Mouse (Mus musculus) embryonic facial prominence, embryonic 15.5 days (tissue): ENCODE measurements around the gene Cenph. TPM values are rescaled to one million over a fixed set of nuclear protein-coding genes. Genes with fewer than 3 reads are reported as not detected.
A peak's percentile ranks its signal among the peaks of the same experiment; 100 is the strongest.
"Not testable (repeated sequence)": the region's sequence is repeated elsewhere in the genome, so short reads cannot be mapped to it uniquely, and the experiment has no call there.

Source experiments
- ATAC-seq: fragments of 200-750 bp; cut with Nextera tagmentation; 2 replicates; pipeline ENCODE4 v1.8.0; 2017; ENCODE audit warnings: low read depth, moderate TSS enrichment; ENCODE audit not compliant: insufficient number of reproducible peaks, low FRiP score, low TSS enrichment
- H3K27ac ChIP-seq: fragments of 300-500 bp; sonication (generic); replicated peaks from 2 replicates; pipeline ENCODE4 v1.5.1; 2015; ENCODE audit warnings: mild to moderate bottlenecking, inconsistent platforms
- H3K27me3 ChIP-seq: fragments of 300-500 bp; sonication (generic); 2 replicates; pipeline ENCODE4 v1.6.1; 2015; ENCODE audit warnings: inconsistent platforms
- H3K36me3 ChIP-seq: fragments of 300-500 bp; sonication (generic); 2 replicates; pipeline ENCODE4 v1.6.1; 2015; ENCODE audit warnings: mild to moderate bottlenecking, inconsistent platforms
- H3K4me1 ChIP-seq: fragments of 300-500 bp; sonication (generic); 2 replicates; pipeline ENCODE4 v1.6.1; 2015; ENCODE audit warnings: inconsistent platforms
- H3K4me2 ChIP-seq: fragments of 300-500 bp; sonication (generic); replicated peaks from 2 replicates; pipeline ENCODE4 v1.6.1; 2015; ENCODE audit warnings: mild to moderate bottlenecking, inconsistent platforms
- H3K4me3 ChIP-seq: fragments of 300-500 bp; sonication (generic); replicated peaks from 2 replicates; pipeline ENCODE4 v1.5.1; 2015; ENCODE audit warnings: mild to moderate bottlenecking, inconsistent platforms
- H3K9ac ChIP-seq: fragments of 300-500 bp; sonication (generic); 2 replicates; pipeline ENCODE4 v1.6.1; 2015; ENCODE audit warnings: inconsistent platforms
- H3K9me3 ChIP-seq: fragments of 300-500 bp; sonication (generic); replicated peaks from 2 replicates; pipeline ENCODE4 v1.6.1; 2016; ENCODE audit warnings: inconsistent platforms
- WGBS: fragments of 180-500 bp; shearing (Covaris S2); methylation state at CpG from one replicate; pipeline ENCODE4 v1.1.7; 2015; 5-methylcytosine and 5-hydroxymethylcytosine counted together
- polyA plus RNA-seq: library from polyadenylated mRNA; unstranded; fragments of >200 nt; fragmentation: Nextera tagmentation; extraction: Ambion mirVana; gene quantifications from 2 replicates; pipeline ENCODE4 v1.2.1, GENCODE M21; 2015

Cenph gene
- 26.1 and 29.6 TPM in 2 replicates for polyA plus RNA-seq

DNA sequence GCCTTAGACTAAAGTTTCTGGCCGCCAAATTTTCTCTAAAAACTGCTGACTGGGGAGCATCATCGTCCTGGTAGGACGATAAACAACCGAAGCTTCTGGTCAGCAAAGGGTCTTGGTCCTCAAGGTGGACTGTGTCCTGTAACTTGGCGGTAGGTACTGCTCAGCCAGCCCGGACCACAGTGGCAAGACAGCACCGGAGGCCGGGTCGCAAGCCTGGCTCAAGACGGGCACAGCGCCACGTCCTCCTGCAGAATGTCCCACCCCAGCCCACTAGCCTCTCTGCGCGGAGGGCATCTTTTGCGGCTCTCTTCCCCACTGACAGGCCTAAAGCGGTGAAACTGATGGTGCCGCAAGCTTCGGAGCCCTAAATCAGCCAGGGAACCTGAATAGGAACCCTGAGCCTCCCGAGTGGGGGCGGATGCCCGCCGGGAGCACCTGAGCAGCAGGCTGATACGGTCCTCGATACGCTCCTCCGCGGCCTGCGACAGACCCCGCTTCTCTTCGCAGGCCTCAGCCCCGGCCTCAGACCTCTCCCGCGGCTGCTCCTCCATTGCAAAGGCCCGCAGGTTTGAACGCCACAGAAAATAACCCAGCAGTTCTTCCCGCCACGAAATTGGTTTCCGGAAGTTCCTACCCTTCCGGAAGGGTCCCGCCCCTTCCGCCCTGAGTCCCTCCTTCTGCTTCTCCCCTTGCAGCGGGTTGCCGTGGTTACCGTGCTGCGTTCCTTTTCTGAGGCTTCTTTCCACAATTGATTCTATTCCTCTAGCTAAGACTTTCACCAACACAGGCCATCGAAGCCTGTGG is at the start of gene Cenph:
Cenph (minus strand) TSS at position 648 of the 804 bp plus-strand sequence.
- Histone ChIP-seq H3K27me3 (no peaks in the 10 kb centered on the region), H3K36me3 (peaks cover 15% of the 10 kb centered on the region; the same call in 1 of the 2 replicates), H3K4me1 (peaks cover 16% of the 10 kb centered on the region), H3K27ac (no peak within 1 kb of the TSS; the same call in 1 of the 2 replicates), H3K4me3 (peak within 1 kb of the TSS; percentile 88), H3K9me3 (no peaks in the 10 kb centered on the region), H3K4me2 (peak within 1 kb of the TSS; percentile 95), H3K9ac (peak within 1 kb of the TSS; percentile 57)
- under 1% methylated on average over 46 of the region's 46 CpGs for WGBS
- peak; percentile 87 for ATAC-seq

DNA sequence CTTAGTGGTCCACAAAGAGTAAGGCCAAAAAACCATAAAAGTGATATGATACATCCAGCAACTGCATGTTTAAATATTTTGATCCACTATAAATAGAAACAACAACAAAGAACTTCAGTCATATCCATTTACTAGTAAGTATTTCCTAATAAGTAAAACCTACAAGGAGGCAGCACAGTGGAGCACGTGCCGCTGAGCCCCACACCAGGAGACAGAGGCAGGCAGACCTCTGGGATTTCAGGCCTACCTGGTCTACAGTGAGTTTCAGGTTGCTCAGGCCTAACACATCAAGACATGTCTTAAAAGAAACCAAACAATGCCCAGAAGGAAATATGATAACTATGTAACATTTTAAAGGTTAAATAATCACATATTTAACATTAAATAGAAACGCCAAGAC is 49.2 kb upstream of the Cenph start:
- 88% methylated on average over 3 of the region's 3 CpGs for WGBS
- no peak overlapping the region for H3K9ac ChIP-seq
- peaks cover 61% of the 10 kb centered on the region for H3K36me3 ChIP-seq
- no peaks in the 10 kb centered on the region for H3K4me1 ChIP-seq
- no peak overlapping the region for H3K27ac ChIP-seq
- H3K4me2 ChIP-seq = no peak overlapping the region
- no peak for ATAC-seq
- no peak overlapping the region for H3K4me3 ChIP-seq
- H3K27me3 ChIP-seq = no peaks in the 10 kb centered on the region
- no peaks in the 10 kb centered on the region for H3K9me3 ChIP-seq

DNA sequence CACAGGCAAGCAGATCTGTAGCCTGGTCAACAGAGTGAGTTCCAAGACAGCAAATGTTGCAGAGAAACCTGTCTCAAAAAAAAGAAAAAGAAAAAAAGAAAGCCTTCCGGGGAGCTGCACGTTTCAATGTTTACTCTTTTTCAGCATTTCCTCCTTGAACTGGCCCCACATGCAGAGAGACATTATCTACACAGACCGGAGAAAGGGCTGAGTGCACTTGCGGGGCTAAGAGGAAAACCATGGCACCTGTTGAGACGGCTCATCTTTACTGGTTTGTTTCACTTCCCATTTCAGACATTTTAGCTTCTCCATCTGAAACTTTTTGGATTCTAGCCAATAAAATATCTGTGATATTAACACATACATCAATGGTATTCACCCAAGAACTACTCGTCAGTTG is 48.6 kb upstream of the Cenph start:
- Histone ChIP-seq H3K9ac (no peak overlapping the region), H3K4me1 (no peaks in the 10 kb centered on the region), H3K36me3 (peaks cover 67% of the 10 kb centered on the region), H3K27me3 (no peaks in the 10 kb centered on the region), H3K4me3 (no peak overlapping the region), H3K9me3 (no peaks in the 10 kb centered on the region), H3K27ac (no peak overlapping the region), H3K4me2 (no peak overlapping the region)
- no peak for ATAC-seq
- WGBS = 79% methylated on average over 6 of the region's 6 CpGs

DNA sequence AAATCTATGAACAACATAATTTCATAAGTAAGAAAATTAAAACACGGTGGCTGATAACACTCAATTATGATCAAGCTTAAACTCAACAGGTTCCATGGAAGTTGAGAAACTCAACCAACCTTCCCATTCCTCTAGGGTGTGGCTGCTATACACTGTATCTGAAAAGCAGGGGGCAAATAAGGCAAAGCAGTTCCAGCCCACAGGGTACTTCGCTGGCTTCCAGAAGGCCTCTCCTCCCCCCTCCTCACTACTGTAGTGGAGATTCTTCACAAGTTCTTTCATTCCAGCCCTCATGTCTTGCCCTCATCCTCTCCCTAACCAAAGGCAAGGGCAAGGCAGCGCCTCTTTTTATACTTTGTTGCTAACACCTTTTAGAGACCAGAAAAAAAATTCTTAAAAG is 48.2 kb upstream of the Cenph start:
- H3K36me3 ChIP-seq = peaks cover 69% of the 10 kb centered on the region
- H3K9ac ChIP-seq = no peak overlapping the region
- H3K27me3 ChIP-seq = no peaks in the 10 kb centered on the region
- H3K4me2 ChIP-seq = no peak overlapping the region
- no peaks in the 10 kb centered on the region for H3K9me3 ChIP-seq
- H3K27ac ChIP-seq = no peak overlapping the region
- no peak overlapping the region for H3K4me3 ChIP-seq
- 96% methylated on average over 3 of the region's 3 CpGs for WGBS
- no peak for ATAC-seq
- H3K4me1 ChIP-seq = no peaks in the 10 kb centered on the region

DNA sequence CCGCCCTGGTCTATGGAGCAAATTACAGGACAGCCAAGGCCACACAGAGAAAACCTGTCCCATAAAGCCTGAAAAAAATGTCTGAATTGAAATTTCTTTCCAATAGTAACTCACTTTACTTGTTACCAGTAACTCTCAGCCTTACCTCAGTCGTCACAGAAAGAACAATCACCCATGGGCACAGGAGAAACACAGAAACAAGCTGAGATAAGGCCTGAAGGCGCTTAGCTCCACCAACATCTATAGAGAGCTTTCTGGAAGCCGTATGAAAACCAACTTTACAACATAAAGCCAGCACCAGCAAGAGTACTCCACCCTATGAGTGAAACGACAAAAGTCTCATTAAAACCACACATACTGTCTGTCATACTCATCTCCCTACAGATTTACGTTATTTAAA is 38.8 kb upstream of the Cenph start:
- no peak for ATAC-seq

DNA sequence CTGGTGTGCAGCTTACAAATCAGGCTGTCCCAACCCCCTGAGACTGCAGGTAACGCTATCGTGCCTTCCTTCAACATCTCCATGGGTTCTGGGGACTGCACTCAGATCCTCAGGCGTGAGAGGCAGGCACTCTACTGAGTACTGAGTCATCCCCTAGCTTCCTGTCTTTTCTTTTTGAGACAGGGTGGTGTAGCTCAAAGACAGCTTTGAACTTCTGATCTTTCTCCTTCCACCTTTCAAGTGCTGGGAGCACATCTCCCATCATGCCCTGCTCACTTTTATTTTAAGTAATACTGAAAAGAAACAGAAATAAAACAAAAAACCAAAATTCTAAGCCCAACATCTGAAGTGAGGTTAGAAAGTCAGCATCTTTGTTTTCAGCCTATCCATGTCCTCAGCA is 30.1 kb upstream of the Cenph start:
- 92% methylated on average over 3 of the region's 3 CpGs for WGBS
- Histone ChIP-seq H3K4me1 (no peaks in the 10 kb centered on the region), H3K9ac (no peak overlapping the region), H3K27me3 (no peaks in the 10 kb centered on the region), H3K4me3 (no peak overlapping the region), H3K36me3 (peaks cover 70% of the 10 kb centered on the region), H3K9me3 (no peaks in the 10 kb centered on the region), H3K27ac (no peak overlapping the region), H3K4me2 (no peak overlapping the region)
- ATAC-seq = no peak

More for the DNA sequence above, 38.8 kb upstream of the Cenph start:
- Histone ChIP-seq H3K9ac (no peak overlapping the region), H3K27me3 (no peaks in the 10 kb centered on the region), H3K9me3 (no peaks in the 10 kb centered on the region), H3K36me3 (peaks cover 67% of the 10 kb centered on the region), H3K4me3 (no peak overlapping the region), H3K4me1 (no peaks in the 10 kb centered on the region), H3K27ac (no peak overlapping the region), H3K4me2 (no peak overlapping the region)
- WGBS = 89% methylated on average over 6 of the region's 6 CpGs

DNA sequence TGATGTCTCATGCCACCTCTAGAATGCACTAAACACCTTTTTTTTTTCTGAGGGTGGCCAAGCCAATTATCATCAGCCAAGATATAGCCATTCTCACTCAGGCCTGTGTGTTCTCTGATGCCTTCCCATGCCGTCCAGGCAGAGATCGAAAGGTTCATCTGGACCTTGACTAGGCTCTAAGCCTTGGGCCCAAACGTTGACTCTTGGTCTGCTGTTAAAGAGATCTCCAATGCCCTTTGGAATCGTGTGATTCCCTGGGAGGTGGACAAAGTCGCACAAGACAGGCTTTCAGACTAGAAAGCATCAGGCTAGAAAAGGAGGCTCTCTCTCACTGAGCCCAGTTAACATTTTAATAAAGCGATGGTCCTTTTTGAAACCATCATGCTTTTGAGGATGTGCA is 21.5 kb upstream of the Cenph start:
- H3K27me3 ChIP-seq = no peaks in the 10 kb centered on the region
- no peak overlapping the region for H3K9ac ChIP-seq
- H3K4me1 ChIP-seq = no peaks in the 10 kb centered on the region
- H3K4me3 ChIP-seq = no peak overlapping the region
- WGBS = 90% methylated on average over 6 of the region's 6 CpGs
- H3K36me3 ChIP-seq = peaks cover 20% of the 10 kb centered on the region
- ATAC-seq = no peak
- H3K27ac ChIP-seq = no peak overlapping the region
- H3K4me2 ChIP-seq = no peak overlapping the region
- no peaks in the 10 kb centered on the region for H3K9me3 ChIP-seq

DNA sequence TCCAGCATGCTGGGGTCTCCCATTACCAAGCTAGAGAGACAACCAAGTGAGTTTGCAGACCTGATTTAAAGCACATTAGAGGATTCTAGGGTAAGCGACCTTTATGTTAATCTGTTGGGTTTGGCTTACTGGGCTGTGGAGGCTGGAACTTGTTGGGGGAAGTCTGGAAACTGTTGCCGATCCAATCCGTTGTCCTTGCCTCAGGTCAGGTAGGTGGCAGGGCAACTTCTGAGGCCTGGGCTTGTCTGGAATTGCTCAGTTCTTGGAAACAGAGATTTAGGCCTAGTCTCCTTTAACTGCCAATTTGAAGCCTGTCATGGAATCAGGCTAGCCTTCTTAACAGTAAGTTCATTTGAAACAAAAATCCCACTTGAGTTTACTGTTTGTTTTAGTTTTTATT is 13.4 kb upstream of the Cenph start:
- H3K9ac ChIP-seq = no peak overlapping the region
- H3K4me1 ChIP-seq = peaks cover 15% of the 10 kb centered on the region
- 61% methylated on average over 3 of the region's 3 CpGs for WGBS
- no peak overlapping the region for H3K27ac ChIP-seq
- H3K27me3 ChIP-seq = no peaks in the 10 kb centered on the region
- no peaks in the 10 kb centered on the region for H3K36me3 ChIP-seq
- no peaks in the 10 kb centered on the region for H3K9me3 ChIP-seq
- no peak for ATAC-seq
- H3K4me2 ChIP-seq = no peak overlapping the region
- no peak overlapping the region for H3K4me3 ChIP-seq

DNA sequence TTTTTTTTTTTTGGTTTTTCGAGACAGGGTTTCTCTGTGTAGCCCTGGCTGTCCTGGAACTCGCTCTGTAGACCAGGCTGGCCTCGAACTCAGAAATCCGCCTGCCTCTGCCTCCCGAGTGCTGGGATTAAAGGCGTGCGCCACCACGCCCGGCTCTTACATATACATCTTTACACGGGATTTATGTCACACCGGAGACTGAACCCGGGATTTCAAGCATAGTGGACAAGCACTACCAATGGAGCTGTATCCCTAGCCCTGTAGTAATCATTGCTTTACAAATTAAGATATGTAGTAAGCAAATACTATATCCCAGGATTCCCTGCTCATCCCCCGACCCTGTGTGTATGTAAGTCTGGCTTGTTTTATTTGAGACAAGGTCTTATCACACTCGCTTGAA is 12.4 kb upstream of the Cenph start:
- not testable (repeated sequence) for ATAC-seq, H3K9me3 ChIP-seq, H3K4me3 ChIP-seq, H3K27me3 ChIP-seq, H3K36me3 ChIP-seq, H3K4me2 ChIP-seq, H3K9ac ChIP-seq, H3K27ac ChIP-seq
- WGBS = 91% methylated on average over 13 of the region's 14 CpGs
- H3K4me1 ChIP-seq = peaks cover 21% of the 10 kb centered on the region

DNA sequence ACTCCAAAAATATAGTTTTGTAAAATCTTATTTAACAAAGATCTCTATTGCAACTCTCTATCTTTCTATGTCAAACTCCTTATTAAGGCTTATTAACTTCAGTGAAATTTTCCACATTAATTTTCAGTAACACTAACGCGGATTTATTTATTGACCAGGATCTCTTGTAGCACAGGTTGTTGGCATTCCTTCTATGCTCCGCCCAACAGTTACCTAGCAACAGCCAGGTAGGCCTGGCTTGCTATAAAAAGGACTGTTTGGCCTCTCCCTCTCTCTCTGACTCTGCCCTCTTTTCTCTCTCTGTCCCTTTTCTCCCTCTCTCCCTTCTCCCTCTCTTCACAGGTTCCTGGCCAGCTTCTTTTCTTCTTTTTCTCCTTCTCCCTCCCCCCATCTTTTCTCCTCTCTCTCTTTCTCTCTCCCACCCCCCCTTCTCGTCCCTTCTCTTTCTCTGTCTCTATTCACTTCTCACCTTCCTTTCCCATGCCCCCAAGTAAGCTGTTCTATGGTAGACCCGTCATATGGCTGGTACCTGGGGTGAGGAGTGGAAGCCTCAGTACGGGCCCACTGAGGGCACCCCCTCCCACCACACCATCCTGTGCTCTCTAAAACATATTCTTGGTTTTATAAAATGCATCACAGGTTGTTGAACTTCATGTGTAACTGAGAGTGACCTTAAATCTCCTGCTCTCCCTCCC is 11.8 kb upstream of the Cenph start:
- Histone ChIP-seq H3K9me3 (no peaks in the 10 kb centered on the region), H3K27ac (no peak overlapping the region), H3K9ac (no peak overlapping the region), H3K36me3 (no peaks in the 10 kb centered on the region), H3K4me1 (peaks cover 21% of the 10 kb centered on the region), H3K4me2 (no peak overlapping the region), H3K27me3 (no peaks in the 10 kb centered on the region), H3K4me3 (no peak overlapping the region)
- ATAC-seq = no peak
- 66% methylated on average over 6 of the region's 6 CpGs for WGBS

DNA sequence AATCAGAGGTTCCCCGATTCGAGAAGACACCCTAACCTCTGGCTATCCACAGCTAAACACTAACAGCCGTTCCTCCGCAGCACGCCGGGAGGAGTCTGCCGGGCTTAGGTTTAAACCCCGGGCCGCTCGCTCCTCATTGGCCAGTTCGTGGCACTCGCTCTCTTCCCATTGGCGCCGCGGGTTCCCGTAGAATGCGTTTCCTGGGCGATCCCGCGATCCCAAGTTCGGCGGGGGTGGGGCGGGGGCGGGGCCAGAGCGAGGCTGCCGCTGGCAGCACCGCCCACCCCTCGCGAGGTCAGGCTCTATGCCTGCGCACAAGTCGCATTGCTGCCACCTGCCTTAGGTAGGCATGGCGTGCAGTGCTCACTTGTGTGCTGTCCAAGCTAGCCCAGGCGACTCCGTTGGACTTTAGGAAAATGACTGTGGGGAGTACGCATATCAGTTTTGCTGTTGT is 10.7 kb upstream of the Cenph start, which contains the start of gene Ccnb1:
Ccnb1 (minus strand) TSS at position 157 of the 454 bp plus-strand sequence.
- peak within 1 kb of the TSS; percentile 86 for H3K4me3 ChIP-seq
- 0 out of 2 replicates have a peak within 1 kb of the TSS, but pooled peaks have one; percentile 22 for H3K27ac ChIP-seq
- H3K9ac ChIP-seq = peak within 1 kb of the TSS; percentile 63
- H3K27me3 ChIP-seq = no peaks in the 10 kb centered on the region
- peak within 1 kb of the TSS; percentile 92 for H3K4me2 ChIP-seq
- H3K9me3 ChIP-seq = no peaks in the 10 kb centered on the region
- H3K36me3 ChIP-seq = no peaks in the 10 kb centered on the region
- peaks cover 21% of the 10 kb centered on the region for H3K4me1 ChIP-seq
- WGBS = under 1% methylated on average over 35 of the region's 35 CpGs
- ATAC-seq = peak; percentile 97
